Mouse (Mus musculus): ENCODE measurements at regions not wholly inside any gene's neighbourhood (a gene's known extent, or its start where the extent isn't known, plus 50 kb on each side); places are given as distances from the start of the nearest gene placed in this dataset.
"Not testable (repeated sequence)": the region's sequence is repeated elsewhere in the genome, so short reads cannot be mapped to it uniquely, and the experiment has no call there.

DNA sequence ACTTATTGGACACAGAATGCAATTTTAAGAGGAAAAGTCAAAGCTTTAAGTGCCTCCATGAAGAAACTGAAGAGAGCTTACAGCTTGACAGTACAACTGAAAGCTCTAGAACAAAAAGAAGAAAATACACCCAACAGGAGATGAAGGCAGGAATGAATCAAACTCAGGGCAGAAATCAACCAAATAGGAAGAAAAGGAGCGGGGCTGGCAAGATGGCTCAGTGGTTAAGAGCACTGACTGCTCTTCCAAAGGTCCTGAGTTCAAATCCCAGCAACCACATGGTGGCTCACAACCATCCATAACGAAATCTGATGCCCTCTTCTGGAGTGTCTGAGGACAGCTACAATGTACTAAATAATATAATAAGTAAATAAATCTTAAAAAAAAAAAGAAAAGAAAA is 124.8 kb downstream of the Gm31371 start:
- H3K4me1 ChIP-seq (ENCODE audit: insufficient read depth); H3K27me3 ChIP-seq (ENCODE audit: insufficient read depth, low read length); H3K9ac ChIP-seq; H3K27ac ChIP-seq (ENCODE audit: low read depth, low read length); DNase-seq; H3K9me3 ChIP-seq (ENCODE audit: low read length); H3K4me2 ChIP-seq (ENCODE audit: low read depth); H3K36me3 ChIP-seq (ENCODE audit: insufficient read depth); H3K4me3 ChIP-seq (ENCODE audit: low read depth, low read length); ATAC-seq: not testable (repeated sequence)
- WGBS: 59% methylated on average over 1 of the region's 2 CpGs

GRCm38 (mm10) chr8:20030131-20030530 is 126.9 kb downstream of the Gm31371 start:
- not testable (repeated sequence) for DNase-seq; H3K27ac ChIP-seq (ENCODE audit: low read depth, low read length); H3K4me3 ChIP-seq (ENCODE audit: low read depth, low read length); H3K4me1 ChIP-seq (ENCODE audit: insufficient read depth); H3K36me3 ChIP-seq (ENCODE audit: insufficient read depth); ATAC-seq; H3K4me2 ChIP-seq (ENCODE audit: low read depth); H3K27me3 ChIP-seq (ENCODE audit: insufficient read depth, low read length); H3K9ac ChIP-seq; H3K9me3 ChIP-seq (ENCODE audit: low read length)
- WGBS: 84% methylated on average over 2 of the region's 2 CpGs

GRCm38 (mm10) chr8:20057626-20058025 is 154.4 kb downstream of the Gm31371 start:
- WGBS: 71% methylated on average over 2 of the region's 3 CpGs
- not testable (repeated sequence) for H3K27me3 ChIP-seq (ENCODE audit: insufficient read depth, low read length); H3K4me3 ChIP-seq (ENCODE audit: low read depth, low read length); H3K4me2 ChIP-seq (ENCODE audit: low read depth); H3K27ac ChIP-seq (ENCODE audit: low read depth, low read length); DNase-seq; H3K36me3 ChIP-seq (ENCODE audit: insufficient read depth); ATAC-seq; H3K4me1 ChIP-seq (ENCODE audit: insufficient read depth); H3K9ac ChIP-seq; H3K9me3 ChIP-seq (ENCODE audit: low read length)

DNA sequence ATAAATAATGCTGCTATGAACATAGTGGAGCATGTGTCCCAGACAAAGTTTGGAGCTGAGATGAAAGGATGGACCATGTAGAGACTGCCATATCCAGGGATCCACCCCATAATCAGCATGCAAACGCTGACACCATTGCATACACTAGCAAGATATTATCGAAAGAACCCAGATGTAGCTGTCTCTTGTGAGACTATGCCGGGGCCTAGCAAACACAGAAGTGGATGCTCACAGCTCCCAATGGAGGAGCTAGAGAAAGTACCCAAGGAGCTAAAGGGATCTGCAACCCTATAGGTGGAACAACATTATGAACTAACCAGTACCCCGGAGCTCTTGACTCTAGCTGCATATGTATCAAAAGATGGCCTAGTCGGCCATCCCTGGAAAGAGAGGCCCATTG is 194.9 kb downstream of the Gm31371 start:
- H3K4me2 ChIP-seq (ENCODE audit: low read depth); H3K4me3 ChIP-seq (ENCODE audit: low read depth, low read length); H3K27ac ChIP-seq (ENCODE audit: low read depth, low read length); DNase-seq; H3K9me3 ChIP-seq (ENCODE audit: low read length); H3K4me1 ChIP-seq (ENCODE audit: insufficient read depth); H3K36me3 ChIP-seq (ENCODE audit: insufficient read depth); H3K9ac ChIP-seq; ATAC-seq; H3K27me3 ChIP-seq (ENCODE audit: insufficient read depth, low read length): not testable (repeated sequence)
- WGBS: 80% methylated on average over 4 of the region's 5 CpGs

GRCm38 (mm10) chr8:20100241-20100640 is 197.0 kb downstream of the Gm31371 start:
- H3K27me3 ChIP-seq (ENCODE audit: insufficient read depth, low read length); H3K4me2 ChIP-seq (ENCODE audit: low read depth); H3K4me1 ChIP-seq (ENCODE audit: insufficient read depth); H3K4me3 ChIP-seq (ENCODE audit: low read depth, low read length); H3K9me3 ChIP-seq (ENCODE audit: low read length); H3K36me3 ChIP-seq (ENCODE audit: insufficient read depth); DNase-seq; H3K9ac ChIP-seq; H3K27ac ChIP-seq (ENCODE audit: low read depth, low read length); ATAC-seq: not testable (repeated sequence)
- WGBS: no CpG with 5 or more reads among the region's 1 CpGs

DNA sequence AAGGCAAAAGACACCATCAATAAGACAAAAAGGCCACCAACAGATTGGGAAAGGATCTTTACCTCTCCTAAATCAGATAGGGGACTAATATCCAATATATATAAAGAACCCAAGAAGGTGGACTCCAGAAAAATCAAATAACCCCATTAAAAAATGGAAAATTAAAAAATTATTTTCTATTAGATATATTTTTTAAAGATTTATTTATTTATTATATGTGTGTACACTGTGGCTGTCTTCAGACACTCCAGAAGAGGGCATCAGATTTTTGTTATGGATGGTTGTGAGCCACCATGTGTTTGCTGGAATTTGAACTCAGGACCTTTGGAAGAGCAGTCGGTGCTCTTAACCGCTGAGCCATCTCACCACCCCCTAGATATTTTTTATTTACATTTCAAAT is 199.2 kb downstream of the Gm31371 start:
- not testable (repeated sequence) for H3K36me3 ChIP-seq (ENCODE audit: insufficient read depth); H3K27ac ChIP-seq (ENCODE audit: low read depth, low read length); H3K4me2 ChIP-seq (ENCODE audit: low read depth); H3K27me3 ChIP-seq (ENCODE audit: insufficient read depth, low read length); H3K4me3 ChIP-seq (ENCODE audit: low read depth, low read length); H3K9me3 ChIP-seq (ENCODE audit: low read length); ATAC-seq; H3K9ac ChIP-seq; DNase-seq; H3K4me1 ChIP-seq (ENCODE audit: insufficient read depth)
- WGBS: no CpG with 5 or more reads among the region's 2 CpGs

GRCm38 (mm10) chr8:20107154-20107553 is 204.0 kb downstream of the Gm31371 start:
- not testable (repeated sequence) for H3K27me3 ChIP-seq (ENCODE audit: insufficient read depth, low read length); H3K9ac ChIP-seq; H3K4me1 ChIP-seq (ENCODE audit: insufficient read depth); ATAC-seq; DNase-seq; H3K9me3 ChIP-seq (ENCODE audit: low read length); H3K4me3 ChIP-seq (ENCODE audit: low read depth, low read length); H3K4me2 ChIP-seq (ENCODE audit: low read depth); H3K36me3 ChIP-seq (ENCODE audit: insufficient read depth); H3K27ac ChIP-seq (ENCODE audit: low read depth, low read length)
- WGBS: 81% methylated on average over 1 of the region's 2 CpGs

- H3K9me3 ChIP-seq (ENCODE audit: low read length); H3K4me2 ChIP-seq (ENCODE audit: low read depth); DNase-seq; H3K36me3 ChIP-seq (ENCODE audit: insufficient read depth); ATAC-seq; H3K9ac ChIP-seq; H3K4me3 ChIP-seq (ENCODE audit: low read depth, low read length); H3K27ac ChIP-seq (ENCODE audit: low read depth, low read length); H3K27me3 ChIP-seq (ENCODE audit: insufficient read depth, low read length); H3K4me1 ChIP-seq (ENCODE audit: insufficient read depth): not testable (repeated sequence)
- WGBS: 76% methylated on average over 2 of the region's 2 CpGs
Measured at GRCm38 (mm10) chr8:20116785-20117184, 213.6 kb downstream of the Gm31371 start.

DNA sequence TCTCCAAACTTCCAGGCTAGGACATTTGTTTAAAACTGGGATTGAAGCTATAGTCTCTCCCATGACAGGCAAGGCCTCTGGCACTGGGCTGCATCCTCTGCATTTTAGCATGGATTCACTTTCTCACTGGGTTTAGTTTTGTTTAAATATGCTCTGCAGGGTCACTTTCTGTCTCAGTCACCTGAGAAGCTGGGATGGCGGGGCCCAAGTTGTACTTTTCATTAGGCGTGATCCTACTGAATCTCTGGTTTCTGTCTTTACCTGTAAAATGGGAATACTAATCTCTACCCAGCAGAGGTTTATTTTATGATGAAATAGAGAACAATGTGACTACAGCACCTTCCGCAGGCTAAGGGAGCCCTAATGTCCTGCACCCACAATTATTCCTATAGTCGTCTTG is 216.4 kb downstream of the Gm31371 start:
- not testable (repeated sequence) for H3K4me2 ChIP-seq (ENCODE audit: low read depth); DNase-seq; H3K9me3 ChIP-seq (ENCODE audit: low read length); H3K27me3 ChIP-seq (ENCODE audit: insufficient read depth, low read length); H3K9ac ChIP-seq; H3K4me1 ChIP-seq (ENCODE audit: insufficient read depth); H3K36me3 ChIP-seq (ENCODE audit: insufficient read depth); ATAC-seq; H3K4me3 ChIP-seq (ENCODE audit: low read depth, low read length); H3K27ac ChIP-seq (ENCODE audit: low read depth, low read length)
- 83% methylated on average over 4 of the region's 4 CpGs for WGBS

DNA sequence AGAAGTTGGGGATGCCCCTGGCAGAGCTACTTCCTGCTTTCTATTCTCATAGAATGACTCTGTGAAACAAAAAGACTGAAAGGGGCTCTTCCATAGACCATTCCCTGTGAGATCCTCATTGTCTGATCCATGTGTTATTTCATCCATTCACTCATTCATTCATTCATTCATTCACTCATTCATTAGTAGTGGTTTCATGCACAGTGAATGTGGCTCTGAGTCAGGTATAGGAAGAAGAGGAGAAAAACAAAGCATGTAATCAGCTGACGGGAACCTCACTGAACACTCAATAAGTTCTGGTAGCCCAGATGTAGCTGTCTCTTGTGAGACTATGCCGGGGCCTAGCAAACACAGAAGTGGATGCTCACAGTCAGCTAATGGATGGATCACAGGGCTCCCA is 217.0 kb downstream of the Gm31371 start:
- not testable (repeated sequence) for H3K9me3 ChIP-seq (ENCODE audit: low read length); H3K27ac ChIP-seq (ENCODE audit: low read depth, low read length); H3K27me3 ChIP-seq (ENCODE audit: insufficient read depth, low read length); ATAC-seq; H3K36me3 ChIP-seq (ENCODE audit: insufficient read depth); H3K4me1 ChIP-seq (ENCODE audit: insufficient read depth); H3K4me3 ChIP-seq (ENCODE audit: low read depth, low read length); H3K4me2 ChIP-seq (ENCODE audit: low read depth); DNase-seq; H3K9ac ChIP-seq
- 96% methylated on average over 2 of the region's 2 CpGs for WGBS

GRCm38 (mm10) chr8:20121391-20121909 is 218.3 kb downstream of the Gm31371 start:
- H3K4me1 ChIP-seq (ENCODE audit: insufficient read depth); H3K9me3 ChIP-seq (ENCODE audit: low read length); H3K4me3 ChIP-seq (ENCODE audit: low read depth, low read length); H3K27ac ChIP-seq (ENCODE audit: low read depth, low read length); H3K9ac ChIP-seq; ATAC-seq; H3K27me3 ChIP-seq (ENCODE audit: insufficient read depth, low read length); H3K4me2 ChIP-seq (ENCODE audit: low read depth); H3K36me3 ChIP-seq (ENCODE audit: insufficient read depth): not testable (repeated sequence)
- peak; percentile 0 for DNase-seq
- 92% methylated on average over 8 of the region's 11 CpGs for WGBS

Data from forebrain, postnatal 0 days (tissue).